Mouse (Mus musculus): ENCODE measurements around the gene Zranb3. TPM values are rescaled to one million over a fixed set of nuclear protein-coding genes. Genes with fewer than 3 reads are reported as not detected.

Gene Zranb3
- total RNA-seq (2023) = 1 to 10 TPM in 1 of 2 experiments, under 1 TPM in 1; 0.92 to 1.2 TPM

DNA sequence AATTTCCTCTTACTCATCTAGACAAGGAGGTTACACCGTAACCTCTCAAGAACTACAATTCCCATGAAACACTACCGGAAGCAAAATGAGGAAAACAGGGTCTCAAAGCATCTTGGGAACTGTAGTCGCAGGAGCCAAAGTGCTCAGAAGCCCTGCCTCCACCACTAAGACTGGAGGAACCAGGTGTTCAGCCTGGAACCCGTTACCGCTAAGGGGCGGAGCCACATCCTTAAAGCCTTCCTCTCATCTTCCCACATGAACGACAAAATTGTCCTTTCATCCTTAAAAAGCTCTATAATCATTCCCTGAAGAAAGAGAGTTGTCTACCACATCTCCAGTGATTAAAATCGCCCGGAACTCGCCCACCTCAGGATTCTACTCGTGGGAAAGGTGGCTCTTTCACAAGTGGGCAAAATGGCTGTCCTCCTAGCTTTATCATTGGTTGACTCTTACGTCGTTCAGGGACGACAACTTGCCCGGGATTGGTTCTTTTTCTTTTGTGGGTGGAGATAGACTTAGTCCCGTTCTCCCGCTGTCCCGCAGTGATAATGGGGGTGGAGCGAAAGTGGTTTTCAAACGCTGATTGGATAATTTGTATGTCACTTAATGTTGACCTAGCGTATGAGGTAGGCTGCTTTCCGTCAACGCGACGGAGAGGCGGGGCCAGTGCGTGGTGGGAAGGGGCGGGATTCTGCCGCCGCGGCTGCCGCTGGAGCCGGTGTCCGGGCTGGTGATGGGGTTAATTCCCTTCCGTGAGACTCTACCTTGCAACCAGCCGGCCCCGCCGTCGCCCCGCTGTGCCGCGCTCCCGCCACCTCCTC, at the start of gene Zranb3, which contains the start of gene R3hdm1:
Zranb3 (minus strand) TSS at position 407 of the 821 bp plus-strand sequence.
R3hdm1 (plus strand) TSS at position 661 of the 821 bp plus-strand sequence.

Other genes with a start within 250 kb of the Zranb3 start
- under 1 TPM; 0.52 to 0.86 TPM for gene Map3k19, start 248.0 kb downstream of the Zranb3 start, total RNA-seq (2023)
- gene Rab3gap1, start 234.3 kb downstream of the Zranb3 start, total RNA-seq (2023) = 10 to 100 TPM; 32.2 to 33.1 TPM
- gene R3hdm1, start 254 bp upstream of the Zranb3 start, total RNA-seq (2023) = 10 to 100 TPM; 83.4 to 88.3 TPM
- gene Ubxn4, start 140.9 kb upstream of the Zranb3 start, total RNA-seq (2023) = 10 to 100 TPM; 66.6 to 73.3 TPM
- not detected for gene Lct, start 225.3 kb upstream of the Zranb3 start, total RNA-seq (2023)